Mouse (Mus musculus) heart, postnatal 0 days (tissue): Measurements from ENCODE around the gene Tanc1. TPM values are rescaled to one million over a fixed set of nuclear protein-coding genes. Genes with fewer than 3 reads are reported as not detected.

Source experiments
- ATAC-seq: fragments of 200-750 bp; cut with Nextera tagmentation; 2 replicates; pipeline ENCODE4 v1.8.0; 2017; ENCODE audit warnings: low read depth, moderate number of reproducible peaks, moderate library complexity; ENCODE audit not compliant: insufficient read depth
- DNase-seq: peaks from one replicate; pipeline ENCODE4 v3.0.0-alpha.2; 2016; ENCODE audit warnings: low spot score
- H3K27ac ChIP-seq: fragments of 300-500 bp; sonication (generic); 2 replicates; pipeline ENCODE4 v1.5.1; 2014; ENCODE audit warnings: low read depth, mild to moderate bottlenecking
- H3K27me3 ChIP-seq: fragments of 300-500 bp; sonication (generic); 2 replicates; pipeline ENCODE4 v1.6.1; 2014; ENCODE audit warnings: low read length, mixed read lengths; ENCODE audit not compliant: control insufficient read depth, insufficient read depth
- H3K36me3 ChIP-seq: fragments of 300-500 bp; sonication (generic); replicated peaks from 2 replicates; pipeline ENCODE4 v1.6.1; 2014; ENCODE audit warnings: low read length, mixed read lengths; ENCODE audit not compliant: control insufficient read depth, insufficient read depth
- H3K4me1 ChIP-seq: fragments of 300-500 bp; sonication (generic); 2 replicates; pipeline ENCODE4 v1.6.1; 2014; ENCODE audit warnings: antibody characterized with exemption; ENCODE audit not compliant: control insufficient read depth, insufficient read depth
- H3K4me2 ChIP-seq: fragments of 300-500 bp; sonication (generic); 2 replicates; pipeline ENCODE4 v1.6.1; 2014; ENCODE audit warnings: low read depth, mild to moderate bottlenecking, low read length, moderate library complexity
- H3K4me3 ChIP-seq: fragments of 300-500 bp; sonication (generic); 2 replicates; pipeline ENCODE4 v1.5.1; 2014; ENCODE audit warnings: low read depth, low read length
- H3K9ac ChIP-seq: fragments of 300-500 bp; sonication (generic); replicated peaks from 2 replicates; pipeline ENCODE4 v1.6.1; 2014; ENCODE audit warnings: low read depth, low read length, mixed read lengths
- H3K9me3 ChIP-seq: fragments of 300-500 bp; sonication (generic); replicated peaks from 2 replicates; pipeline ENCODE4 v1.6.1; 2016; ENCODE audit warnings: low read length; ENCODE audit not compliant: control insufficient read depth
- CTCF ChIP-seq: IDR thresholded peaks from 2 replicates; pipeline ENCODE4 v1.5.1; 2016; ENCODE audit warnings: antibody characterized with exemption, control low read depth, low read depth
- EP300 ChIP-seq: IDR thresholded peaks from 2 replicates; pipeline ENCODE4 v1.6.1; 2016; ENCODE audit warnings: antibody characterized with exemption, low read depth
- WGBS: fragments of 180-500 bp; shearing (Covaris S2); extraction: QIAGEN DNeasy Blood & Tissue Kit; methylation state at CpG from one replicate; pipeline ENCODE4 v1.1.7; 2014; 5-methylcytosine and 5-hydroxymethylcytosine counted together
- polyA plus RNA-seq: library from polyadenylated mRNA; unstranded; fragments of >200 nt; fragmentation: Nextera tagmentation; extraction: Ambion mirVana; gene quantifications from 2 replicates; pipeline ENCODE4 v1.2.1, GENCODE M21; 2015
- total RNA-seq: library from RNA; depleted of rRNA; stranded (reverse); fragments of >200 nt; gene quantifications from 2 replicates; pipeline ENCODE4 v1.2.3, GENCODE M21; 2014; ENCODE audit warnings: low replicate concordance

The Tanc1 gene
- total and polyA plus RNA-seq, 2 experiments from 2014 or later, result 12.3 to 21.9 TPM

DNA sequence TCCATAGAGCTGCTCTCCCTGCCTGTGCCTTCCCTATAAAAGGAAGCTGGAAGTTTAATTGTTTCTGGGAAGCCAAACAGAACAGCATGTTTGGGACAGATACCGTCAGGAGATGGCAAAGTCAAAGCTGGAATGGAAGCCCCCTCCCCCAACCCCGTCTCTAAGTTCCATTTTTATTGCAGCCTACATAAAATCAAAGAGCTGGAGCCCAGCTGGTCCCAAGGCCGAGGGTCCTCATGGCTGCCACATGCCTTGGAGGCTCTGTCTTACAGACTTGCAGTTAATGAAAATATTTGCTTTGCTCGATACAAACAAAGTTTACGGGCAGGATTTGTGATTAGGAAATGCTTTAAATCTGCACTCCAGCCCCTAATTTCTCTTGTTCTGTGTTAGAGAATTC lies 109.9 kb downstream of the Tanc1 start:
- ATAC-seq (no peak), DNase-seq (no peak)
- Histone ChIP-seq H3K4me3 (no peak overlapping the region), H3K9ac (no peak overlapping the region), H3K27me3 (no peaks in the 10 kb centered on the region), H3K4me2 (no peak overlapping the region), H3K27ac (peak overlapping the region; percentile 51), H3K36me3 (peaks cover 10% of the 10 kb centered on the region), H3K4me1 (peaks cover 22% of the 10 kb centered on the region), H3K9me3 (no peaks in the 10 kb centered on the region)
- TF ChIP-seq EP300 (no peak), CTCF (no peak)
- 54% methylated on average over 5 of the region's 5 CpGs for WGBS

DNA sequence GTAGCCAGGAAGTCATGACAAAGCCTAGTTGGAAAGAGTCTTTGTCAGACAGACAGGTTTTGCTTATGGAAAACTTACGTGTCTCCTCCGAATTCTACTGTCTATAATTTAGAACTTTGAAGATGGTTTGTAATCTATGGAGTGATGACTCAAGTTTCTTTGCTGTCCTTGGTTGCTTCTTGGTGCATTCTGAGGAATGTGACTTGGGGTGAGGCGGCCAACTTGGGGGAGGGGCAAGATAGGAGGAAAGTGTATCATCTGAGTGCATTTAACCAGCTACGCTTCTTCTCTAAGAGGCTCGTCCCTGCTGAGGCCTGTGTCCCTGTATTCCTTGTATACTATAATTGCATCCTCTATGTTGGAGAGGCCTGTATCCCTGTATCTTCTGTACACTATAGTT lies 111.5 kb downstream of the Tanc1 start:
- H3K9me3 ChIP-seq, result no peaks in the 10 kb centered on the region
- DNase-seq, result no peak
- no peak overlapping the region for H3K27ac ChIP-seq
- H3K4me3 ChIP-seq, result no peak overlapping the region
- ATAC-seq, result no peak
- TF ChIP-seq CTCF (no peak), EP300 (no peak)
- peaks cover 10% of the 10 kb centered on the region for H3K36me3 ChIP-seq
- H3K27me3 ChIP-seq, result no peaks in the 10 kb centered on the region
- H3K9ac ChIP-seq, result no peak overlapping the region
- H3K4me2 ChIP-seq, result no peak overlapping the region
- peaks cover 18% of the 10 kb centered on the region for H3K4me1 ChIP-seq
- WGBS, result 93% methylated on average over 5 of the region's 5 CpGs

DNA sequence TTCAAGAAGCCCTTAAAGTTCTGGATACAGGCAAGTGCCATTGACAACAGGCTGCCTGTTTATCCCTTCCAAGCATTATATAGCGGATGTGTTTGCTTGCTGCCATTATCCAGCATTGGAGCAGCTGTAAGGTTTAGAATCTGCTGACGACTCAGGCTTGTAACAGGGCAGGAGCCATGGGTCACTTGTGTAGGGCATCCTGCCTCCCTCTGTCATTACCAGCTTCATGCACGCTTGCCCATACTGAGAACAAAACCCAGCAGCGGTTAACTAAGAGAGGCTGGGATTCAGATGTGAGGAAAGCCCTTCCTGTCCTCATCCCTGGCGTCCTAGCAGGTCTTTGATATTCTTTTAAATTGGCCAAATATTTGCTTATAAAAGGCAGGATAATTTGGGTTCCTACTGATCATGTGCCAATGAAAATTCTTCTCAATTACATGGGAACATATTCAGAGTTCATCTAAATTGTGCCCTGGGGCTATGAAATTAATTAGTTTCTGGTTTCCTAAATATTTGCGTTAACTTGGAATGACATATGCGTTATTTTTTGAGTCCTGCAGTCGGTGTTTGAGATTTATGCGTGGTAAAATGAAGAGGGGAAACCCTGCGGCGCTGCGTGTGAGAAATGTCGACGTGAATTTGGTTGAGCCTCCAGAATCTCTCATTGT lies 113.8 kb downstream of the Tanc1 start:
- no peak overlapping the region for H3K9ac ChIP-seq
- no peak overlapping the region for H3K27ac ChIP-seq
- H3K4me2 ChIP-seq, result no peak overlapping the region
- no peaks in the 10 kb centered on the region for H3K27me3 ChIP-seq
- no peak for TF ChIP-seq EP300
- no peak for TF ChIP-seq CTCF
- peaks cover 10% of the 10 kb centered on the region for H3K36me3 ChIP-seq
- DNase-seq, result no peak
- H3K9me3 ChIP-seq, result no peaks in the 10 kb centered on the region
- H3K4me3 ChIP-seq, result no peak overlapping the region
- peaks cover 18% of the 10 kb centered on the region for H3K4me1 ChIP-seq
- WGBS, result 76% methylated on average over 14 of the region's 14 CpGs
- ATAC-seq, result no peak

DNA sequence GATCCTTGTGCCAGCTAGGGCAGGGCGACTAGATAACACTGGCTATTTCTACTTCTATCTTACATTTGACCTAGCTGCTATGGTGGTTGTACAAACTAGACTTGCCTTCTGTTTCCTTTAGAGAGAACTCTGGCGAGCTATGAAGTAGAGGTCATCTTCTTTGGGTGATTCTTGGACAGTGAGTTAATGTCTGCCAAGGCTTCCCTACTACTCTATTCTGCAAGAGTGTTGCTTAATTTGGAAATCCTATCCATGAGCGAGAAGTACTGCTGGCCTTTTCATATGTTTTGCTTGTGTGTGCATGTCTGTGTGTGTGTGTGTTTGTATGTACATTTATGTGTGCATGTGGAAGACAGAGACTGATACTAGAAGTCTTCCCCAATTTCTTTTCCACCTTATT lies 120.0 kb downstream of the Tanc1 start:
- DNase-seq, result no peak
- Histone ChIP-seq H3K9me3 (no peaks in the 10 kb centered on the region), H3K9ac (no peak overlapping the region), H3K4me2 (no peak overlapping the region), H3K27ac (no peak overlapping the region), H3K27me3 (no peaks in the 10 kb centered on the region), H3K4me3 (no peak overlapping the region), H3K36me3 (no peaks in the 10 kb centered on the region), H3K4me1 (peaks cover 5% of the 10 kb centered on the region; the same call in 1 of the 2 replicates)
- ATAC-seq, result no peak
- no peak for TF ChIP-seq EP300
- no peak for TF ChIP-seq CTCF
- WGBS, result 74% methylated on average over 3 of the region's 3 CpGs

DNA sequence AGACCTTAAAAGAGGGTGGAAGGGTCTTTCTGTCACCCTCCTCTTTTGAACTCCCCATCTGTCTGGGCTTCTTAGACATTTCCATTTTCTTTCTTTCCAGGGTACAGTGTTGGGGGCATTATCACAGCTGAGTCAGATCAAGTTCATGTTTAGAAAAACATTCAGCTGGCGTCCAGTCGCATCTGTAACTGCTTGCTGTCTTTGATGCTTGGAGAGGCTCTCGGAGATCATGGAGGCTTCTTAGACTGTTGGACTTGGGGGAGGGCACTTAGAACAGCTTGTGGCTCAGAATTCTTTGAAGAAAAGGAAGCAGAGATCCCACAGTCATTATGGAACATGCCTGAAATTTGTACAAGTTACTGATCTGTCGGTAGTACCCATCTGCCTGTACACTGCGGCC lies 121.6 kb downstream of the Tanc1 start:
- TF ChIP-seq CTCF (no peak), EP300 (no peak)
- H3K27ac ChIP-seq, result no peak overlapping the region
- no peak overlapping the region for H3K4me3 ChIP-seq
- ATAC-seq, result no peak
- no peak overlapping the region for H3K9ac ChIP-seq
- no peak overlapping the region for H3K4me2 ChIP-seq
- WGBS, result 79% methylated on average over 5 of the region's 5 CpGs
- H3K36me3 ChIP-seq, result no peaks in the 10 kb centered on the region
- H3K9me3 ChIP-seq, result no peaks in the 10 kb centered on the region
- H3K4me1 ChIP-seq, result peaks cover 6% of the 10 kb centered on the region; the same call in 1 of the 2 replicates
- no peaks in the 10 kb centered on the region for H3K27me3 ChIP-seq
- no peak for DNase-seq

DNA sequence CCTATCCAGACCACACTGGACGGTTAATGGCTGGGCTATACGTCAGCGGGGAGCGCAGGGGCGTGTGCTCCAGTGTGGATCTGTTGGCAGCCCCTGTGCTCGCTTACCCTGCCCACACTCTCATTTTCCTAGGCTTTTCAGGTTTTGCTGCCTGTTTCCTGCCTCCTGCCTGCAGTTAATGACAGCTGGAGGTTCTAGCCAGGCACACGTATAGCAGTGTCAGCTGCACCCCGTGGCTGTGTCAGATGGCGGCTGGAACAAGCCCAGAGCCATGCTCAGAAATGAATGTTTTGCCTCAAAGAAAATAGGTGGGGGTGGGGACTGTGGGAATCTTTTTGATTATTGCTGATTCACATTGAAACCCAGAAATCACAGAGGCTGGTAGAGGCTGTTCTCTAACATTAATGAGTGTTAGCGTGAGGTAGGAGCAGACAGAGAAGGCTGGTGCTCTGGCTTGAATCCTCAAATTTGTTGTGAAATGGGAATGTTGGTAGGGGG lies 124.6 kb downstream of the Tanc1 start:
- 73% methylated on average over 10 of the region's 10 CpGs for WGBS
- DNase-seq (no peak), ATAC-seq (no peak)
- no peaks in the 10 kb centered on the region for H3K36me3 ChIP-seq
- TF ChIP-seq EP300, result no peak
- H3K27ac ChIP-seq, result no peak overlapping the region
- H3K27me3 ChIP-seq, result no peaks in the 10 kb centered on the region
- no peak overlapping the region for H3K9ac ChIP-seq
- peaks cover 8% of the 10 kb centered on the region; the same call in 1 of the 2 replicates for H3K4me1 ChIP-seq
- no peak overlapping the region for H3K4me3 ChIP-seq
- no peak overlapping the region for H3K4me2 ChIP-seq
- no peaks in the 10 kb centered on the region for H3K9me3 ChIP-seq
